Mouse (Mus musculus) hindbrain, embryonic 14.5 days (tissue): ENCODE measurements at regions not wholly inside any gene's neighbourhood (a gene's known extent, or its start where the extent isn't known, plus 50 kb on each side); places are given as distances from the start of the nearest gene placed in this dataset.

Experiments
- ATAC-seq: fragments of 200-750 bp; cut with Nextera tagmentation; 2 replicates; pipeline ENCODE4 v1.8.0; 2017; ENCODE audit warnings: moderate number of reproducible peaks, mild to moderate bottlenecking, moderate TSS enrichment, moderate library complexity; ENCODE audit not compliant: low FRiP score
- DNase-seq: peaks from one replicate; pipeline ENCODE4 v3.0.0-alpha.2; 2015; ENCODE audit warnings: low spot score
- H3K27ac ChIP-seq: fragments of 300-500 bp; sonication (generic); 2 replicates; pipeline ENCODE4 v1.5.1; 2014; ENCODE audit warnings: mild to moderate bottlenecking, moderate library complexity
- H3K27me3 ChIP-seq: fragments of 300-500 bp; sonication (generic); 2 replicates; pipeline ENCODE4 v1.6.1; 2014; ENCODE audit warnings: mild to moderate bottlenecking, low read length, mixed read lengths; ENCODE audit not compliant: control insufficient read depth, insufficient read depth
- H3K36me3 ChIP-seq: fragments of 300-500 bp; sonication (generic); replicated peaks from 2 replicates; pipeline ENCODE4 v1.6.1; 2014; ENCODE audit not compliant: control insufficient read depth, insufficient read depth
- H3K4me1 ChIP-seq: fragments of 300-500 bp; sonication (generic); replicated peaks from 2 replicates; pipeline ENCODE4 v1.6.1; 2014; ENCODE audit warnings: antibody characterized with exemption, low read length, mixed read lengths; ENCODE audit not compliant: control insufficient read depth, insufficient read depth
- H3K4me2 ChIP-seq: fragments of 300-500 bp; sonication (generic); replicated peaks from 2 replicates; pipeline ENCODE4 v1.6.1; 2014; ENCODE audit warnings: mild to moderate bottlenecking, moderate library complexity
- H3K4me3 ChIP-seq: fragments of 300-500 bp; sonication (generic); replicated peaks from 2 replicates; pipeline ENCODE4 v1.5.1; 2014; ENCODE audit warnings: mild to moderate bottlenecking, low read length
- H3K9ac ChIP-seq: fragments of 300-500 bp; sonication (generic); 2 replicates; pipeline ENCODE4 v1.6.1; 2014
- H3K9me3 ChIP-seq: fragments of 300-500 bp; sonication (generic); 2 replicates; pipeline ENCODE4 v1.6.1; 2016; ENCODE audit warnings: low read length; ENCODE audit not compliant: control insufficient read depth
- WGBS: fragments of 180-500 bp; shearing (Covaris S2); extraction: QIAGEN DNeasy Blood & Tissue Kit; methylation state at CpG from one replicate; pipeline ENCODE4 v1.1.7; 2014; 5-methylcytosine and 5-hydroxymethylcytosine counted together

DNA sequence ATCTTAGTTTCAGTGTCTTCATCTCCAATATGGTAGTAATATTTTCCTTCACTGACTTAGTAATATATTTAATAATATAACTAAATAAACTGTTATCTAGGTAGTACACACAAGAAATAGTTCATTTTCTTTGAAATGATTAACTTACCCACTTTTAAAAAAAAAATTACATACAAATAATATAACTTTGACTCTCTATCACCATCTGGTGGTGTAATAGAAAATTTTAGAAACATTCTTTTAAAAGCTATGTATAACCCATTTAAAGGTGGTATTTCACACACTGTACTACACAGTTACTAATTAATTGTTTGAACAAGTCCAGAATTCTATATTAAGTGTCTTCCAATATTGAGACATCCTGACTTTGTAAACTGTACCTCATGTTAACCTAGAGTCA is 53.9 kb upstream of the Olfr266 start:
- H3K9ac ChIP-seq = no peak overlapping the region
- no peak overlapping the region for H3K4me3 ChIP-seq
- H3K36me3 ChIP-seq = no peaks in the 10 kb centered on the region
- H3K27me3 ChIP-seq = no peaks in the 10 kb centered on the region
- H3K27ac ChIP-seq = no peak overlapping the region
- DNase-seq (peak; percentile 28), ATAC-seq (no peak)
- no peaks in the 10 kb centered on the region for H3K4me1 ChIP-seq
- no peaks in the 10 kb centered on the region for H3K9me3 ChIP-seq
- no peak overlapping the region for H3K4me2 ChIP-seq

- Histone ChIP-seq H3K4me2 (no peak overlapping the region), H3K4me1 (no peaks in the 10 kb centered on the region), H3K9ac (no peak overlapping the region), H3K9me3 (no peaks in the 10 kb centered on the region), H3K4me3 (no peak overlapping the region), H3K27me3 (no peaks in the 10 kb centered on the region), H3K27ac (no peak overlapping the region), H3K36me3 (no peaks in the 10 kb centered on the region)
- 39% methylated on average over 2 of the region's 2 CpGs for WGBS
- ATAC-seq (0 out of 2 replicates have a peak, but pooled peaks have one; percentile 51), DNase-seq (peak; percentile 81)
Measured at GRCm38 (mm10) chr3:106903198-106903597, 77.1 kb upstream of the Olfr266 start.

DNA sequence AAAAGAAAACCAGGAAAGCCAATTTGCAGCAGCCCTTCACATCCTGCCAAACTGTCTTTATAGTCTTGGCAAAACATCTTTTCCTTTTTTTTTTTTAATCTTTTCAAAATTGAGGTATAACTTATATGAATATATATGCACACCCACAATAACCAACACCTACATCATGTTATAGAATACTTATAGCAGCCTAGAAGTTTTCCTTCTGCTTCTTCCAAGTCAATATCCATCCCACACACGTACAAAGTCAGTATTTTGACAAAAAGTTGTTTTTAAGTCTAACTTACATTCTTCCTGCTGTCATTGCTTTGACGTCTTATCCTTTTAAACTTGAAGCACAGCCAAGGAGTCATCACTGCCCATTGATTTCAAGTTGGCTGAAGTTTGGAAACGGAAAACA is 80.6 kb upstream of the Olfr266 start:
- no peak for ATAC-seq
- 76% methylated on average over 3 of the region's 3 CpGs for WGBS

GRCm38 (mm10) chr3:106936067-106936466 is 99.9 kb upstream of the Kcna3 start:
- DNase-seq (no peak), ATAC-seq (no peak)
- H3K36me3 ChIP-seq = no peaks in the 10 kb centered on the region
- H3K4me2 ChIP-seq = no peak overlapping the region
- H3K4me1 ChIP-seq = no peaks in the 10 kb centered on the region
- H3K4me3 ChIP-seq = no peak overlapping the region
- peaks cover 12% of the 10 kb centered on the region for H3K9me3 ChIP-seq
- H3K27ac ChIP-seq = no peak overlapping the region
- H3K27me3 ChIP-seq = no peaks in the 10 kb centered on the region
- no peak overlapping the region for H3K9ac ChIP-seq

More for the DNA sequence above, 80.6 kb upstream of the Olfr266 start:
- Histone ChIP-seq H3K9me3 (no peaks in the 10 kb centered on the region), H3K27me3 (no peaks in the 10 kb centered on the region), H3K4me1 (no peaks in the 10 kb centered on the region), H3K9ac (no peak overlapping the region), H3K4me2 (no peak overlapping the region), H3K27ac (no peak overlapping the region), H3K36me3 (no peaks in the 10 kb centered on the region), H3K4me3 (no peak overlapping the region)
- DNase-seq = no peak

DNA sequence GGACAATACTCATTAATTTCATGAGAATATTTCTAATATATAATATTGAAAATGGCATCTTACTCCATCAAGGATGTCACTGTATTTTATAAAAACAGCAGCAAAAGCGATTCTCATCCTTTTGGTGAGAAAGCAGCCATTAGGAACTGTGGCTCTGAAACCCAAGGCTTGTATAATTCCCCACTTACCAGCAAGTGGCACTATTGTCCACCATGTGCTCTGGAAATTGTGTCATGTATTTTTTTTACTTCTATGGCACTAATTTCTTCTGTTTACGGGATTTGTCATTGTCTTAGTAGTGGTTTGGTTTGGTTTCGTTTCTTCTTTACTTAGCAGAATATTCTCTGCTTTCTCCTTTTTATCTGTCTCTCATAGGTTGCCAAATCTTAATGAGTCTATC is 95.9 kb upstream of the Kcna3 start:
- H3K4me3 ChIP-seq = no peak overlapping the region
- no peak overlapping the region for H3K9ac ChIP-seq
- H3K4me2 ChIP-seq = no peak overlapping the region
- peaks cover 4% of the 10 kb centered on the region for H3K9me3 ChIP-seq
- 68% methylated on average over 3 of the region's 3 CpGs for WGBS
- H3K4me1 ChIP-seq = no peaks in the 10 kb centered on the region
- no peaks in the 10 kb centered on the region for H3K36me3 ChIP-seq
- peak; percentile 58 for DNase-seq
- no peak for ATAC-seq
- no peaks in the 10 kb centered on the region for H3K27me3 ChIP-seq
- H3K27ac ChIP-seq = no peak overlapping the region

GRCm38 (mm10) chr3:106955555-106956446 is 80.2 kb upstream of the Kcna3 start:
- WGBS = 9% methylated on average over 9 of the region's 9 CpGs
- Histone ChIP-seq H3K9me3 (no peaks in the 10 kb centered on the region), H3K36me3 (no peaks in the 10 kb centered on the region), H3K4me1 (peaks cover 18% of the 10 kb centered on the region), H3K27me3 (no peaks in the 10 kb centered on the region), H3K4me2 (no peak overlapping the region), H3K27ac (peak overlapping the region; percentile 81), H3K9ac (no peak overlapping the region; the same call in 1 of the 2 replicates), H3K4me3 (no peak overlapping the region)
- DNase-seq = peak; percentile 46
- ATAC-seq = peak; percentile 73

DNA sequence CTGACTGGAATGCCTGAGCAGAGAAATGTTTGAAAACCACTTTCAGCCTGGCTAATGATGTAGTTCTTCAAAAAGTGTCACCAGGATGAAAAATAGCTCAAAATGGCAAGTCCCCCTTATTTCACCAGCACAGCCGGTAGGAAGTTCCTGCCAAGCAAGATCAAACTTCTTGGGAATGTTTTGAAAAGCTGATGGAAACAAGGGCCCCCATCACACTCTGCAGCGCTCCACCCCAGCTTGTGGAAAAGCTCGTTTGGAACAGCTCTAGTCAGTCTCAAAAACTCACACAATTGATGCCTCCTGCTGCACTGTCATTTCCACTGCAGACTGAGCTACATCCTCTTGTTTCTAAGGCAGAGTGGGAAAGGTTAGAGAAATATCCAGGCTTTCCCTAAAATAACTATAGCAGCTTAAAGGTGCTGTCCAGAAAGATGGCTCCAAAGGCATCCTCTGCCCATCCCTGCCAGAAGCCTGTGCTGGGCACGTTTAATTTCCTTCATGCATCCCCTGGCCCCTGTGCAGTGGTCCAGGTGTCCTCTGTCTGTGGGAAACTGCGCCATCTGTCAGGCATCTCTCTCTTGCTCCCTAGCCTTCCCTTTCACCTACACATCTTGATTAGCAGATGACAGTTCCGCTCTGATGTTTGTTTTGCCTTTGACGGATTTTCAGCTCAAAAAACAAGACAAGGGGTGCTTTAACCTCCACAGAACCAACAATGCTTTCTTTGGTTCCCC is 78.6 kb upstream of the Kcna3 start:
- ATAC-seq = no peak
- Histone ChIP-seq H3K4me3 (no peak overlapping the region), H3K9me3 (no peaks in the 10 kb centered on the region), H3K4me1 (peaks cover 18% of the 10 kb centered on the region), H3K27me3 (no peaks in the 10 kb centered on the region), H3K36me3 (no peaks in the 10 kb centered on the region), H3K9ac (no peak overlapping the region), H3K4me2 (no peak overlapping the region), H3K27ac (no peak overlapping the region)
- 47% methylated on average over 7 of the region's 7 CpGs for WGBS
- no peak for DNase-seq

- Histone ChIP-seq H3K27ac (no peak overlapping the region), H3K27me3 (no peaks in the 10 kb centered on the region), H3K36me3 (no peaks in the 10 kb centered on the region), H3K9me3 (no peaks in the 10 kb centered on the region), H3K9ac (no peak overlapping the region), H3K4me3 (no peak overlapping the region), H3K4me2 (no peak overlapping the region), H3K4me1 (peaks cover 18% of the 10 kb centered on the region)
- WGBS = 90% methylated on average over 2 of the region's 2 CpGs
- DNase-seq = no peak
- ATAC-seq = no peak
Measured at GRCm38 (mm10) chr3:106958194-106958593, 77.8 kb upstream of the Kcna3 start.

DNA sequence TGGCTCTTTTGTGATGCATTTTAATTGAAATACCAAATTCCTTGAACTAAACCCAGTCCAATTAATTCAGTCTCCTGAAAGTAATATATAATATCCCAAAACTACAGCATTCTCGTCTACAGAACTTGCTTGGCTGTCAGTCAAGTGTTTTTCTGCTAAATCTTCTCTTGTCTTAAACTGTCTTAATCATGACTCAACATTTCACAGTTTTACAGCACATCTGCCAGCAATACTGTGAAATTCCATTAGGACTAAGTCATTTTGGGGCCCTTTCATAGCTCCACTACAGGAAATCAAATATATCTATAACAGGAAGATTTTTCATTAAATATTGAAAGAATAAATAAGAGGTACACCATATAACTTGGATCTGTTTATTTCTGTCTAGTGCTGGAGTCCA is 75.4 kb upstream of the Kcna3 start:
- no peaks in the 10 kb centered on the region for H3K27me3 ChIP-seq
- no peaks in the 10 kb centered on the region for H3K9me3 ChIP-seq
- no peak overlapping the region for H3K4me3 ChIP-seq
- WGBS = 77% methylated on average over 1 of the region's 1 CpGs
- no peaks in the 10 kb centered on the region for H3K36me3 ChIP-seq
- no peak for ATAC-seq
- H3K4me2 ChIP-seq = no peak overlapping the region
- no peak for DNase-seq
- peaks cover 13% of the 10 kb centered on the region for H3K4me1 ChIP-seq
- no peak overlapping the region for H3K9ac ChIP-seq
- H3K27ac ChIP-seq = no peak overlapping the region
